Mouse (Mus musculus): ENCODE data around the gene 1700040F15Rik. TPM values are rescaled to one million over a fixed set of nuclear protein-coding genes. Genes with fewer than 3 reads are reported as not detected.
"Not testable (repeated sequence)": the region's sequence is repeated elsewhere in the genome, so short reads cannot be mapped to it uniquely, and the experiment has no call there.

Gene 1700040F15Rik
- polyA plus RNA-seq (2012; ENCODE audit: insufficient read depth, insufficient read length, missing spikeins) = not detected in 2 replicates

DNA sequence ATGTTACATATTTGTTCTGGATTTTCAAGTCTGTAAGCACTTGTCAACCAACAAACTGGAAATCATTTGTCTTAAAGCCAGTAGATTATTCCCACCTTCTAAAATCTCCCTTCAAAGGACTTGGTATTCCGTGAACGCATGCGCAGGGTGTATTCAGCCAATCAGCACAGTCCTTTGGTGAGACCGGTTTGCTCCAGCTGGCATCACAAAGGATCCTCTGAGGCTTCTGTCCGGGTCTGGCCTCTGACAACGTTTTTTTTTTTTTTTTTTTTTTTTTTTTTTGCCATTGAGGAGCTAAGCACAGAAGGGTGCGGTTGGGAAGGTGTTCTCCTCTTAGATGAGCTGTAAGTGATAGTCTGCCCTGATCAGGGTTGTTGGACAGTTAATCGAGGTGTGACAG lies at the start of gene 1700040F15Rik:
1700040F15Rik (plus strand) TSS at position 301 of the 400 bp plus-strand sequence.
- not testable (repeated sequence) for H3K27ac ChIP-seq (replicated peaks; ENCODE audit: low read depth, low read length)

More for the DNA sequence above, at the start of gene 1700040F15Rik:
- H3K4me3 ChIP-seq (ENCODE audit: insufficient read depth, low read depth, low read length); H3K4me1 ChIP-seq (ENCODE audit: control insufficient read depth, insufficient read depth, insufficient read length, low read length): not testable (repeated sequence)
